Mouse (Mus musculus) heart, embryonic 15.5 days (tissue): ENCODE results near the gene Iqub. TPM values are rescaled to one million over a fixed set of nuclear protein-coding genes. Genes with fewer than 3 reads are reported as not detected.

ENCODE experiments used
- ATAC-seq: fragments of 200-750 bp; cut with Nextera tagmentation; replicated peaks from 2 replicates; pipeline ENCODE4 v1.8.0; 2017; ENCODE audit warnings: low read depth, moderate TSS enrichment; ENCODE audit not compliant: insufficient number of reproducible peaks, insufficient read depth, low FRiP score
- H3K27ac ChIP-seq: fragments of 300-500 bp; sonication (generic); 2 replicates; pipeline ENCODE4 v1.5.1; 2015; ENCODE audit warnings: mild to moderate bottlenecking, inconsistent platforms
- H3K27me3 ChIP-seq: fragments of 300-500 bp; sonication (generic); 2 replicates; pipeline ENCODE4 v1.6.1; 2015; ENCODE audit warnings: inconsistent platforms
- H3K36me3 ChIP-seq: fragments of 300-500 bp; sonication (generic); 2 replicates; pipeline ENCODE4 v1.6.1; 2015; ENCODE audit warnings: mild to moderate bottlenecking, inconsistent platforms
- H3K4me1 ChIP-seq: fragments of 300-500 bp; sonication (generic); replicated peaks from 2 replicates; pipeline ENCODE4 v1.6.1; 2015; ENCODE audit warnings: inconsistent platforms
- H3K4me2 ChIP-seq: fragments of 300-500 bp; sonication (generic); 2 replicates; pipeline ENCODE4 v1.6.1; 2015; ENCODE audit warnings: inconsistent platforms, mild to moderate bottlenecking, moderate library complexity
- H3K4me3 ChIP-seq: fragments of 300-500 bp; sonication (generic); 2 replicates; pipeline ENCODE4 v1.5.1; 2015; ENCODE audit warnings: mild to moderate bottlenecking, inconsistent platforms
- H3K9ac ChIP-seq: fragments of 300-500 bp; sonication (generic); 2 replicates; pipeline ENCODE4 v1.6.1; 2015; ENCODE audit warnings: mild to moderate bottlenecking, inconsistent platforms
- H3K9me3 ChIP-seq: fragments of 300-500 bp; sonication (generic); replicated peaks from 2 replicates; pipeline ENCODE4 v1.6.1; 2016; ENCODE audit warnings: inconsistent platforms
- WGBS: fragments of 180-500 bp; shearing (Covaris S2); methylation state at CpG from one replicate; pipeline ENCODE4 v1.1.7; 2015; ENCODE audit warnings: mixed read lengths; 5-methylcytosine and 5-hydroxymethylcytosine counted together
- polyA plus RNA-seq: library from polyadenylated mRNA; unstranded; fragments of >200 nt; fragmentation: Nextera tagmentation; extraction: Ambion mirVana; gene quantifications from 2 replicates; pipeline ENCODE4 v1.2.1, GENCODE M21; 2015

Iqub gene
- polyA plus RNA-seq, 1 experiment from 2014 or later, result 0.28 TPM

DNA sequence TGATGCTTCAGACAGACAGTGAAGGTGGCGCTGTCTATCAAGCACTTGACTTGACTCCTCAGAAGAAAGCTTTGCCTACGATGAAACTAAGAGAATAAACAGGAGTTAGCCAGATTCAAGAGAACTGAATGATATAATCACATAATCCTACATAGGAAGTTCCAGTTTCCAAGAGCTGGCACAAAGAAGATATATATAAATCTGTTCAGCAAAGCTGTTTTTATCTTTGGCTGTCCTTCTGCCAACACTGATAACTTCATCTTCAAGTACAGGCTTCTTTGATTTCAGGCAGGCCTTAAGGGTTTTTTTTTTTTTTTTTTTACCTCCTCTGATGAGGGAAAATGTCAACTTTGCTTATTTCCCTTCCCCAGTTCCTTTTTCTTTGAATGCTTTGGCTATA is 44.7 kb downstream of the Iqub start:
- H3K36me3 ChIP-seq, result no peaks in the 10 kb centered on the region
- ATAC-seq, result no peak
- H3K27me3 ChIP-seq, result no peaks in the 10 kb centered on the region
- no peaks in the 10 kb centered on the region for H3K4me1 ChIP-seq
- H3K9me3 ChIP-seq, result no peaks in the 10 kb centered on the region
- H3K27ac ChIP-seq, result no peak overlapping the region
- H3K4me2 ChIP-seq, result no peak overlapping the region
- no peak overlapping the region for H3K9ac ChIP-seq
- no peak overlapping the region for H3K4me3 ChIP-seq
- 76% methylated on average over 2 of the region's 2 CpGs for WGBS

DNA sequence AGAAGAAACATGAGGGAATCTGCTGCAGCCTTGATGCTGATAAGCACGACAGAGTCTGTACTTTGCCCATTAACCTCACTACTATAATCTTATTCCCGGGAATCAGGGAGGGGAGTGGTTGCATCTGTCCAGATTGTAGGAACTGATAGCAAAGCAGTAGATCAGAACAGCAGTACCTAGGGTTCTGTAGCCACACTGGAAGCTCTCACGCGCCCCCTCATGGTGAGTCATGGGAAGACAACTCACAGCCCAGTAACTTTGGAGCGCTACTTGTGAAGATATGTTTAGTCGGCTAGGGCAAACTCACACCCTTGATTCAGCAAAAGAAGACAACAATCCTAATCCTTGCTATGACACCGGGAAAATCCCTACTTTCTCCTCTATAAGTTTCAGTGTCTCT is 58.8 kb downstream of the Iqub start:
- Histone ChIP-seq H3K4me3 (no peak overlapping the region), H3K9me3 (no peaks in the 10 kb centered on the region), H3K4me2 (no peak overlapping the region), H3K9ac (no peak overlapping the region), H3K27ac (no peak overlapping the region), H3K4me1 (no peaks in the 10 kb centered on the region), H3K36me3 (no peaks in the 10 kb centered on the region), H3K27me3 (no peaks in the 10 kb centered on the region)
- no peak for ATAC-seq
- 42% methylated on average over 7 of the region's 7 CpGs for WGBS

GRCm38 (mm10) chr6:24451026-24451821 is 63.6 kb downstream of the Iqub start:
- Histone ChIP-seq H3K9me3 (no peaks in the 10 kb centered on the region), H3K4me3 (no peak overlapping the region), H3K27me3 (no peaks in the 10 kb centered on the region), H3K27ac (no peak overlapping the region), H3K9ac (no peak overlapping the region), H3K36me3 (no peaks in the 10 kb centered on the region), H3K4me2 (peak overlapping the region; percentile 1; the same call in 1 of the 2 replicates), H3K4me1 (no peaks in the 10 kb centered on the region)
- no peak for ATAC-seq
- 64% methylated on average over 22 of the region's 22 CpGs for WGBS

- Histone ChIP-seq H3K27ac (no peak overlapping the region), H3K36me3 (no peaks in the 10 kb centered on the region), H3K9ac (no peak overlapping the region), H3K4me1 (no peaks in the 10 kb centered on the region), H3K9me3 (no peaks in the 10 kb centered on the region), H3K27me3 (no peaks in the 10 kb centered on the region), H3K4me3 (no peak overlapping the region), H3K4me2 (no peak overlapping the region)
- WGBS, result 83% methylated on average over 6 of the region's 6 CpGs
- no peak for ATAC-seq
Observed at GRCm38 (mm10) chr6:24450241-24450640, 64.6 kb downstream of the Iqub start.

DNA sequence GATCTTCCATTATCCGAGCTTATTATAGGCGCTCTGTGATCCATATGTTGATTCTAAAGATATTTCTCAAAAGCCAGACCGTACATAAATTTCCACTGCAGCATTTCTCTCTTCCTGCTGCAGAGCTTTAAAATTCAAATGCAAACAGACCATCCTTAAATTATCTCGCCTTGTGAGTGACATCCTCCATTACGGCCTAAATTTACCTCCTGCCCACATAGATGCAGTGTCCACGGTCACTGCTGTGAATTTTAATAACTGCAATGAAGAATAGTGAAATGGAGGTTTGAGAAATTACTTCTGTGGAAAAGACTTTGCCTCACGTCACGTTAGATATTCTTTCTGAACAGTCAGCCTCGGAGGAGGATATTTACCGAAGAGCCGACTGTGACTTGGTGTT is 98.8 kb downstream of the Iqub start:
- Histone ChIP-seq H3K27ac (no peak overlapping the region), H3K9me3 (no peaks in the 10 kb centered on the region), H3K4me1 (no peaks in the 10 kb centered on the region), H3K36me3 (no peaks in the 10 kb centered on the region), H3K27me3 (no peaks in the 10 kb centered on the region), H3K4me2 (no peak overlapping the region), H3K9ac (no peak overlapping the region), H3K4me3 (no peak overlapping the region)
- no peak for ATAC-seq
- 84% methylated on average over 11 of the region's 11 CpGs for WGBS

- H3K36me3 ChIP-seq, result no peaks in the 10 kb centered on the region
- no peak overlapping the region for H3K4me3 ChIP-seq
- 51% methylated on average over 1 of the region's 1 CpGs for WGBS
- H3K4me2 ChIP-seq, result no peak overlapping the region
- H3K27ac ChIP-seq, result no peak overlapping the region
- H3K9ac ChIP-seq, result no peak overlapping the region
- ATAC-seq, result no peak
- no peaks in the 10 kb centered on the region for H3K27me3 ChIP-seq
- no peaks in the 10 kb centered on the region for H3K9me3 ChIP-seq
- H3K4me1 ChIP-seq, result no peaks in the 10 kb centered on the region
Observed at GRCm38 (mm10) chr6:24415500-24415899, 99.4 kb downstream of the Iqub start.

DNA sequence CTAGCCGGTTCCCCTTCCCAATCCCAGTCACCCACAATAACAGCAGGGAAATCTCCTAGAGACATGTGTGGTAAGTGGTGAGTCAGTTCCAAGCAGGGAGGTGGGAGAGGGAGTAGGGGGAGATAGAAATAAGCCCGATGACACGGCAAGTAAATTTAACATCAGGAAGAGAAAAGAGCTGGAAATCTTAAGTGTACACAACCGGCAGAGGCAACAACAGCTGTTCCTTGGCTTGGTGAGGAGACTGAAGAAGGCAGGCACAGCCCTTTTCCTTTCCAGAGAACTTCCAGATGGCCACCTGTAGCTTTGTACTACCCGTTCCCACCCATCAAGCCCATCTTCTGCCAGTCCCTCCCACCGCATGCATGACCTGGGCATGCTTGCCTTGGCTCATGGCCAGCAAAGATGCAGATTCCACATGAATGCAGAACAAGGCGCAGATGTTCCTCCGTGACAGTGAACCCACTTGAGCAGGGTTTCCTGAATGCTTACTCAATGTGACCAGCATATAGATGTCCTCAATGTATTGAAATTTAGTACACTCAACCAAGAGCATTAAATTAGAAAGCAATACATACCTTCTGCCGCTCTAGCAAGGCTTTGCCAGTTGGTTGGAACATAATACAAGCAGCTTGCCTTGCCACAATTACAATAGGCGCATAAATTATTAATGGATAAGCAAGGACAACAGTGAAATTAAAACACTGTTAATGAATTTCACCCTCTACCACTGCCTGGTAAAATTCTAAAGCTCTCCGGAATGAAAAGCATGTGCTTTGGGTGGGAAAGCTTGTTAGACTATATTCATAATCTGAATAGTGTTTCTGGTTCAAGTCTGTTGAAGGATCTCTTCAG is 106.1 kb downstream of the Iqub start:
- Histone ChIP-seq H3K27me3 (no peaks in the 10 kb centered on the region), H3K4me3 (no peak overlapping the region), H3K27ac (no peak overlapping the region), H3K36me3 (no peaks in the 10 kb centered on the region), H3K4me2 (no peak overlapping the region), H3K4me1 (no peaks in the 10 kb centered on the region), H3K9me3 (no peaks in the 10 kb centered on the region), H3K9ac (no peak overlapping the region)
- 70% methylated on average over 11 of the region's 11 CpGs for WGBS
- no peak for ATAC-seq

- H3K36me3 ChIP-seq, result no peaks in the 10 kb centered on the region
- no peak overlapping the region for H3K27ac ChIP-seq
- no peaks in the 10 kb centered on the region for H3K4me1 ChIP-seq
- no peak overlapping the region for H3K9ac ChIP-seq
- no peaks in the 10 kb centered on the region for H3K27me3 ChIP-seq
- H3K9me3 ChIP-seq, result no peaks in the 10 kb centered on the region
- H3K4me3 ChIP-seq, result no peak overlapping the region
- WGBS, result 40% methylated on average over 3 of the region's 3 CpGs
- H3K4me2 ChIP-seq, result no peak overlapping the region
- ATAC-seq, result no peak
Observed at GRCm38 (mm10) chr6:24407743-24408142, 107.1 kb downstream of the Iqub start.

GRCm38 (mm10) chr6:24397237-24397647 is 117.6 kb downstream of the Iqub start:
- Histone ChIP-seq H3K9ac (no peak overlapping the region), H3K27ac (no peak overlapping the region), H3K4me1 (no peaks in the 10 kb centered on the region), H3K9me3 (no peaks in the 10 kb centered on the region), H3K4me2 (no peak overlapping the region), H3K27me3 (no peaks in the 10 kb centered on the region), H3K36me3 (no peaks in the 10 kb centered on the region), H3K4me3 (no peak overlapping the region)
- 85% methylated on average over 4 of the region's 4 CpGs for WGBS
- no peak for ATAC-seq
